Mouse (Mus musculus) c-Kit-negative CD71-positive TER-119-positive erythroid progenitor cells, embryonic 14.5 days (primary cell): ENCODE results near the gene Arl15.

Experiments
- DNase-seq: peaks from one replicate; pipeline ENCODE4 v3.0.0-alpha.2; 2013; ENCODE audit warnings: low read depth, low spot score

Gene Arl15

GRCm38 (mm10) chr13:114202806-114203570 is 408.7 kb downstream of the Arl15 start:
- DNase-seq, result no peak
